Mouse (Mus musculus) gastrocnemius, postnatal 25 days (tissue): ENCODE results near the gene Olfr1326-ps1. TPM values are rescaled to one million over a fixed set of nuclear protein-coding genes. Genes with fewer than 3 reads are reported as not detected.

ENCODE experiments used
- DNase-seq: peaks from one replicate; pipeline ENCODE4 v3.0.0; 2022
- long read RNA-seq, 2 experiments: library from polyadenylated mRNA; stranded (forward); transcript quantifications; one replicate each; pipeline ENCODE4 v2.0.0; 2021
- total RNA-seq, 2 experiments: library from RNA; stranded (reverse); gene quantifications; 1 replicate in 1 of 2; 2 replicates in 1 of 2; pipeline ENCODE4 v1.2.3; 2021

Olfr1326-ps1 gene
- not detected for total RNA-seq
- long read RNA-seq, experiment 1 = 0 reads
- long read RNA-seq, experiment 2 = 0 reads

GRCm38 (mm10) chrX:74574788-74575187 is at the start of gene Olfr1326-ps1:
Olfr1326-ps1 (minus strand) TSS chrX:74574888.
- DNase-seq = no peak

DNA sequence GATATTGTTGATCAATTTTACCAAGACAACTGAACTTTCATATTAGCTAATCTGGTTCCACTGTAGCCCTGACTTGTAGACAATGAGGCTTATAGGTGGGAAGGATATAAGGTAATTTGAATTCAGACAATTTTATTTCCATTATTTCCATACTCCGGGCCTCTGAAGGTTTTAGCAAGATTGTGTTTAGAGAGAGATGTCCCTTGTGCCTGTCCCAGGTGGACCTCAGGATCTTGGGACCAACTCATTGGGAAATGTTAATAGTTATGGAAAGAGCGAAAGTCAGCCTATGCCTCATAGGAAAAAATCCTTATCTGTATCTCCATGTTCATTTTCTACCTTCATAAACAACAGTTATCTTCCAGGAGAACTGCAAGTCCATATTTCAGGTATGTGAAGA is 17.7 kb upstream of the Olfr1326-ps1 start, which contains the start of gene Olfr1325:
Olfr1325 (plus strand) TSS at position 301 of the 400 bp plus-strand sequence.
- DNase-seq = no peak

Other genes starting within 250 kb of the Olfr1326-ps1 start
- under 1 TPM; 0.46 to 0.94 TPM for gene Plxna3, start 245.8 kb downstream of the Olfr1326-ps1 start, total RNA-seq
- gene Lage3, start 221.3 kb downstream of the Olfr1326-ps1 start, total RNA-seq = 10 to 100 TPM; 32.2 to 36.5 TPM
- 10 to 100 TPM; 48.1 to 52.1 TPM for gene Ubl4a, start 201.7 kb downstream of the Olfr1326-ps1 start, total RNA-seq
- gene Slc10a3, start 201.5 kb downstream of the Olfr1326-ps1 start, total RNA-seq = 1 to 10 TPM; 2.3 to 2.6 TPM
- gene Fam3a, start 181.6 kb downstream of the Olfr1326-ps1 start, total RNA-seq = 10 to 100 TPM; 10.9 to 11.5 TPM
- gene Ikbkg, start 181.6 kb downstream of the Olfr1326-ps1 start, total RNA-seq = 10 to 100 TPM; 19.5 to 23.8 TPM
- gene G6pdx, start 145.7 kb downstream of the Olfr1326-ps1 start, total RNA-seq = 1 to 10 TPM; 3.3 to 7.4 TPM
- not detected for gene Gm6880, start 93.5 kb downstream of the Olfr1326-ps1 start, total RNA-seq
- gene Olfr1325, start 17.8 kb upstream of the Olfr1326-ps1 start, total RNA-seq = not detected
- not detected for gene Gm5640, start 70.7 kb upstream of the Olfr1326-ps1 start, total RNA-seq
- not detected for gene Gm6890, start 166.0 kb upstream of the Olfr1326-ps1 start, total RNA-seq